Mouse (Mus musculus) lung, embryonic 16.5 days (tissue): ENCODE results near the gene Akap12. TPM values are rescaled to one million over a fixed set of nuclear protein-coding genes. Genes with fewer than 3 reads are reported as not detected.
A peak's percentile ranks its signal among the peaks of the same experiment; 100 is the strongest.

Source experiments
- ATAC-seq: fragments of 200-750 bp; cut with Nextera tagmentation; 2 replicates; pipeline ENCODE4 v1.8.0; 2017; ENCODE audit warnings: low read depth, mild to moderate bottlenecking, moderate library complexity
- H3K27ac ChIP-seq: fragments of 300-500 bp; sonication (generic); 2 replicates; pipeline ENCODE4 v1.5.1; 2014; ENCODE audit warnings: mild to moderate bottlenecking, control low read depth, low read length
- H3K27me3 ChIP-seq: fragments of 300-500 bp; sonication (generic); 2 replicates; pipeline ENCODE4 v1.6.1; 2014; ENCODE audit warnings: low read depth, low read length, mixed read lengths; ENCODE audit not compliant: control insufficient read depth, insufficient read depth
- H3K36me3 ChIP-seq: fragments of 300-500 bp; sonication (generic); 2 replicates; pipeline ENCODE4 v1.6.1; 2014; ENCODE audit warnings: low read length; ENCODE audit not compliant: control insufficient read depth, insufficient read depth
- H3K4me1 ChIP-seq: fragments of 300-500 bp; sonication (generic); replicated peaks from 2 replicates; pipeline ENCODE4 v1.6.1; 2014; ENCODE audit warnings: low read length, mixed read lengths; ENCODE audit not compliant: control insufficient read depth, insufficient read depth
- H3K4me2 ChIP-seq: fragments of 300-500 bp; sonication (generic); 2 replicates; pipeline ENCODE4 v1.6.1; 2014; ENCODE audit warnings: low read depth, low read length, control low read depth
- H3K4me3 ChIP-seq: fragments of 300-500 bp; sonication (generic); 2 replicates; pipeline ENCODE4 v1.5.1; 2014; ENCODE audit warnings: mild to moderate bottlenecking, low read length, control low read depth
- H3K9ac ChIP-seq: fragments of 300-500 bp; sonication (generic); 2 replicates; pipeline ENCODE4 v1.6.1; 2014; ENCODE audit warnings: low read length, control low read depth
- H3K9me3 ChIP-seq: fragments of 300-500 bp; sonication (generic); 2 replicates; pipeline ENCODE4 v1.6.1; 2016; ENCODE audit warnings: low read length; ENCODE audit not compliant: control insufficient read depth
- WGBS: fragments of 180-500 bp; shearing (Covaris S2); extraction: QIAGEN DNeasy Blood & Tissue Kit; methylation state at CpG from one replicate; pipeline ENCODE4 v1.1.7; 2014; 5-methylcytosine and 5-hydroxymethylcytosine counted together
- polyA plus RNA-seq: library from polyadenylated mRNA; unstranded; fragments of >200 nt; fragmentation: Nextera tagmentation; extraction: Ambion mirVana; gene quantifications from 2 replicates; pipeline ENCODE4 v1.2.1, GENCODE M21; 2015

The Akap12 gene
- polyA plus RNA-seq, 1 experiment from 2014 or later = 76.2 TPM

- Histone ChIP-seq H3K4me1 (peaks cover 6% of the 10 kb centered on the region), H3K27ac (no peak overlapping the region), H3K36me3 (no peaks in the 10 kb centered on the region), H3K27me3 (no peaks in the 10 kb centered on the region), H3K4me3 (no peak overlapping the region), H3K9me3 (no peaks in the 10 kb centered on the region), H3K4me2 (no peak overlapping the region), H3K9ac (no peak overlapping the region)
- ATAC-seq = no peak
- 89% methylated on average over 13 of the region's 13 CpGs for WGBS
Observed at GRCm38 (mm10) chr10:4276081-4276480, 9.9 kb downstream of the Akap12 start.

- no peak for ATAC-seq
- Histone ChIP-seq H3K9ac (no peak overlapping the region), H3K36me3 (no peaks in the 10 kb centered on the region), H3K4me1 (peaks cover 7% of the 10 kb centered on the region), H3K9me3 (no peaks in the 10 kb centered on the region), H3K27ac (no peak overlapping the region), H3K27me3 (no peaks in the 10 kb centered on the region), H3K4me3 (no peak overlapping the region), H3K4me2 (no peak overlapping the region)
- WGBS = 31% methylated on average over 6 of the region's 6 CpGs
Observed at GRCm38 (mm10) chr10:4278041-4278440, 11.9 kb downstream of the Akap12 start.

DNA sequence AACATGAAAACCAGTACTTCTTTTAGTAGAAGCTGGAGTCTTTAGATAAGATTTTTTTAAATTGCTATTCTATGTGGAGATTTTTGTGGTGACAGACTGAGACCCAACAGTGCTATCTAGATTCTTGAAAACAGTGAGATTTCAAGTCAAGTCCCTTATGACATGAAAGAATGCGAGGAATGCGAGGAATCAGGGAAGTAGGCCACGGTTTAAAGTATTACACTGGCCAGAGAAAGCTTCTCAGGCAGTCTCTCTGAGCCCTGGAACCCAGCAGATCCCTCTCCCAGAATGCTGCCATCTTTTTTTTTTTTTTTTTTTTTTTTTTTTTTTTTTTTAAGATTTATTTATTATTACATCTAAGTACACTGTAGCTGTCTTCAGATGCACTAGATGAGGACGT lies 16.2 kb downstream of the Akap12 start:
- Histone ChIP-seq H3K4me3 (no peak overlapping the region), H3K36me3 (no peaks in the 10 kb centered on the region), H3K4me1 (peaks cover 7% of the 10 kb centered on the region), H3K27ac (peak overlapping the region; percentile 31; the same call in 1 of the 2 replicates), H3K4me2 (no peak overlapping the region), H3K27me3 (no peaks in the 10 kb centered on the region), H3K9ac (no peak overlapping the region), H3K9me3 (no peaks in the 10 kb centered on the region)
- 35% methylated on average over 4 of the region's 4 CpGs for WGBS
- ATAC-seq = peak; percentile 73

DNA sequence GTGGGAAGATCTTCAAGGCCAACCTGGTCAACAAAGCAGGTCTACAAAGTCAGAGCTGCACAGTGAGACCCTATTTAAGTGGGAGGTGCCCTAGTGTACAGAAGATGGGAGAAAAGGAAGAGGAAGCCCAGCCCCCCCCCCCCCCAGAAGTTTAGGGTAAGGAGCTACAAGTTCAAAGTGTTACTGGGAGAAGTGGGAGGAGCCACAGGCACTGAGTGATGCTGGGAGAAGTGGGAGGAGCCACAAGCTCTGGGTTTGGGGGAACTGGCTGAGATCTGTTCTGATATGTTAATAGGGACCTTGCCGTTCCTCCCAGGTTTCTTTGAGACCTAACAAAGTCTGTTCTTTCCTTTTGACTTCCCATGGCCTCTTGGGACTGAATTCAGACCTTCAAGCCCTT lies 18.6 kb downstream of the Akap12 start:
- no peak for ATAC-seq
- Histone ChIP-seq H3K4me1 (peaks cover 2% of the 10 kb centered on the region; the same call in 1 of the 2 replicates), H3K4me2 (no peak overlapping the region), H3K27me3 (no peaks in the 10 kb centered on the region), H3K4me3 (no peak overlapping the region), H3K9me3 (no peaks in the 10 kb centered on the region), H3K27ac (no peak overlapping the region), H3K9ac (no peak overlapping the region), H3K36me3 (no peaks in the 10 kb centered on the region)
- 88% methylated on average over 1 of the region's 1 CpGs for WGBS

- peak; percentile 52 for ATAC-seq
- H3K4me2 ChIP-seq = no peak overlapping the region
- H3K9ac ChIP-seq = no peak overlapping the region
- no peak overlapping the region for H3K4me3 ChIP-seq
- H3K4me1 ChIP-seq = peaks cover 5% of the 10 kb centered on the region
- H3K27me3 ChIP-seq = no peaks in the 10 kb centered on the region
- no peaks in the 10 kb centered on the region for H3K36me3 ChIP-seq
- H3K27ac ChIP-seq = peak overlapping the region; percentile 50
- H3K9me3 ChIP-seq = no peaks in the 10 kb centered on the region
- WGBS = 50% methylated on average over 8 of the region's 8 CpGs
Observed at GRCm38 (mm10) chr10:4285752-4286151, 19.6 kb downstream of the Akap12 start.

DNA sequence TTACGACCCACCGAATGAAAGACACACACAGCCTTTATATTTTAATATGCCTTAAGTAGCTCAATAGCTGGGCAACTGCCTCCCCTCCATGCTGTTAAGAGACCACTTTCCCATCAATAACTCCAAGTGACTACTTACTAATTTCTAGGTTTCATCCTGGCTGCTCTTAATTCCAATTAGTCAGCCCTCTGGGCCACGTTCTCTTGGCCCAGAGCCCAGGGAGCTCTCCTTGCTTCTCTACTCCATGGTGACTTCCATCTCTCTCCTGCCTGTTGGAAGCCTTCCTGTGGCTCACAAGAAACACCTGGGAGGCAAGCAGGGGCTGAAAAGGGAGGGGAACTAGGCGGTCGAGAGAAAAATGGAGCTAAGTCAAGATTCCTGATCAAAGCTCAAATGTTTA lies 23.0 kb downstream of the Akap12 start:
- H3K36me3 ChIP-seq = no peaks in the 10 kb centered on the region
- no peak for ATAC-seq
- H3K4me1 ChIP-seq = peaks cover 5% of the 10 kb centered on the region
- no peak overlapping the region for H3K9ac ChIP-seq
- 49% methylated on average over 5 of the region's 5 CpGs for WGBS
- no peak overlapping the region for H3K4me2 ChIP-seq
- H3K9me3 ChIP-seq = no peaks in the 10 kb centered on the region
- no peak overlapping the region for H3K27ac ChIP-seq
- no peaks in the 10 kb centered on the region for H3K27me3 ChIP-seq
- H3K4me3 ChIP-seq = no peak overlapping the region

- H3K9me3 ChIP-seq = no peaks in the 10 kb centered on the region
- 57% methylated on average over 3 of the region's 3 CpGs for WGBS
- peaks cover 5% of the 10 kb centered on the region for H3K4me1 ChIP-seq
- H3K27me3 ChIP-seq = no peaks in the 10 kb centered on the region
- ATAC-seq = no peak
- no peak overlapping the region for H3K4me3 ChIP-seq
- no peaks in the 10 kb centered on the region for H3K36me3 ChIP-seq
- H3K4me2 ChIP-seq = no peak overlapping the region
- no peak overlapping the region for H3K27ac ChIP-seq
- no peak overlapping the region for H3K9ac ChIP-seq
Observed at GRCm38 (mm10) chr10:4289636-4290035, 23.5 kb downstream of the Akap12 start.

GRCm38 (mm10) chr10:4290145-4290544 lies 24.0 kb downstream of the Akap12 start:
- Histone ChIP-seq H3K4me3 (no peak overlapping the region), H3K9ac (no peak overlapping the region), H3K27ac (no peak overlapping the region), H3K4me2 (no peak overlapping the region), H3K27me3 (no peaks in the 10 kb centered on the region), H3K9me3 (no peaks in the 10 kb centered on the region), H3K4me1 (peaks cover 5% of the 10 kb centered on the region), H3K36me3 (no peaks in the 10 kb centered on the region)
- WGBS = 41% methylated on average over 3 of the region's 3 CpGs
- no peak for ATAC-seq

GRCm38 (mm10) chr10:4290561-4290960 lies 24.4 kb downstream of the Akap12 start:
- H3K27me3 ChIP-seq = no peaks in the 10 kb centered on the region
- H3K4me1 ChIP-seq = peaks cover 5% of the 10 kb centered on the region
- no peaks in the 10 kb centered on the region for H3K9me3 ChIP-seq
- WGBS = 82% methylated on average over 6 of the region's 6 CpGs
- ATAC-seq = no peak
- H3K9ac ChIP-seq = no peak overlapping the region
- no peak overlapping the region for H3K4me2 ChIP-seq
- no peak overlapping the region for H3K4me3 ChIP-seq
- H3K27ac ChIP-seq = no peak overlapping the region
- H3K36me3 ChIP-seq = no peaks in the 10 kb centered on the region

DNA sequence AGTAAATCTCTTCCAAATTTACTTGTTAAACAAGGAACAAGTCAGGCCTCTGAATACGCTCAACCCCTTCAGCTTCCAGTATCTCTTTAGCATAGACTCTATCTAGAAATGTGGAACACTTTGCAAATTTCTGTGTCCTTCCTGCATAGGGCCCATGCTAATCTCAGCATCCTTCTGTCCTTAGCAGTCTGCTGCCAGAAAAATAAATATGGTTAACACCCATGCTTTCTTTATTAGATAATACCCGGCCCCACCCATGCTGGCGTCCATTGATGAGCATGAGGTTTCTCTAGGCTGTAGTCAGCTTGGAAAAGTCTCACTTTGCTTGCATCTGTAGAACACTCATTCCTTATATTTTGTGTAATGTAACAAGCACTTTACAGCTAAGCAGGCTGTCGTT lies 27.2 kb downstream of the Akap12 start:
- no peak overlapping the region for H3K4me2 ChIP-seq
- 64% methylated on average over 4 of the region's 4 CpGs for WGBS
- H3K9me3 ChIP-seq = no peaks in the 10 kb centered on the region
- no peak overlapping the region for H3K4me3 ChIP-seq
- no peaks in the 10 kb centered on the region for H3K27me3 ChIP-seq
- no peak for ATAC-seq
- no peak overlapping the region for H3K27ac ChIP-seq
- H3K36me3 ChIP-seq = no peaks in the 10 kb centered on the region
- H3K9ac ChIP-seq = no peak overlapping the region
- H3K4me1 ChIP-seq = peaks cover 5% of the 10 kb centered on the region; the same call in 1 of the 2 replicates
